Mouse (Mus musculus): ENCODE results near the gene Smc2. TPM values are rescaled to one million over a fixed set of nuclear protein-coding genes. Genes with fewer than 3 reads are reported as not detected.
A peak's percentile ranks its signal among the peaks of the same experiment; 100 is the strongest.
"Not testable (repeated sequence)": the region's sequence is repeated elsewhere in the genome, so short reads cannot be mapped to it uniquely, and the experiment has no call there.

Gene Smc2
- total and polyA plus RNA-seq, 2 experiments from 2014 or later = 28.4 to 42.8 TPM

- Histone ChIP-seq H3K27ac (ENCODE audit: low read depth) (peak overlapping the region; percentile 72), H3K36me3 (replicated peaks; ENCODE audit: control insufficient read depth, insufficient read depth, low read length) (peaks cover 14% of the 10 kb centered on the region), H3K9ac (replicated peaks; ENCODE audit: low read depth, low read length) (peak overlapping the region; percentile 65), H3K9me3 (replicated peaks; ENCODE audit: control insufficient read depth, low read length) (no peaks in the 10 kb centered on the region), H3K4me3 (ENCODE audit: low read depth, low read length) (peak overlapping the region; percentile 73), H3K4me1 (ENCODE audit: control insufficient read depth, insufficient read depth) (peaks cover 3% of the 10 kb centered on the region), H3K27me3 (ENCODE audit: control insufficient read depth, insufficient read depth, low read length) (no peaks in the 10 kb centered on the region), H3K4me2 (ENCODE audit: low read depth, low read length) (peak overlapping the region; percentile 87)
- TF ChIP-seq EP300 (IDR thresholded peaks at IDR 0.05; ENCODE audit: low read depth) (no peak), CTCF (IDR thresholded peaks at IDR 0.05; ENCODE audit: low read depth) (no peak)
- ATAC-seq (ENCODE audit: insufficient read depth, low read depth) (peak; percentile 62), DNase-seq (ENCODE audit: low spot score) (no peak)
- under 1% methylated on average over 20 of the region's 20 CpGs for WGBS
Measured at GRCm38 (mm10) chr4:52438371-52438885, 615 bp upstream of the Smc2 start.

- no peaks in the 10 kb centered on the region for H3K27me3 ChIP-seq (ENCODE audit: control insufficient read depth, insufficient read depth, low read length)
- DNase-seq (ENCODE audit: low spot score) = no peak
- H3K27ac ChIP-seq (ENCODE audit: low read depth) = no peak overlapping the region
- H3K36me3 ChIP-seq (replicated peaks; ENCODE audit: control insufficient read depth, insufficient read depth, low read length) = peaks cover 57% of the 10 kb centered on the region
- H3K9me3 ChIP-seq (replicated peaks; ENCODE audit: control insufficient read depth, low read length) = peaks cover 3% of the 10 kb centered on the region; the same call in 1 of the 2 replicates
- no peaks in the 10 kb centered on the region for H3K4me1 ChIP-seq (ENCODE audit: control insufficient read depth, insufficient read depth)
- H3K4me3 ChIP-seq (ENCODE audit: low read depth, low read length) = no peak overlapping the region
- ATAC-seq (ENCODE audit: insufficient read depth, low read depth) = no peak
- H3K9ac ChIP-seq (replicated peaks; ENCODE audit: low read depth, low read length) = no peak overlapping the region
- peak; percentile 42 for TF ChIP-seq CTCF (IDR thresholded peaks at IDR 0.05; ENCODE audit: low read depth)
- TF ChIP-seq EP300 (IDR thresholded peaks at IDR 0.05; ENCODE audit: low read depth) = no peak
- 95% methylated on average over 1 of the region's 1 CpGs for whole genome bisulfite sequencing
- H3K4me2 ChIP-seq (ENCODE audit: low read depth, low read length) = no peak overlapping the region
Measured at GRCm38 (mm10) chr4:52459726-52460125, 20.7 kb downstream of the Smc2 start.

- H3K27ac ChIP-seq (ENCODE audit: low read depth) = no peak overlapping the region
- ATAC-seq (ENCODE audit: insufficient read depth, low read depth) = no peak
- H3K4me1 ChIP-seq (ENCODE audit: control insufficient read depth, insufficient read depth) = no peaks in the 10 kb centered on the region
- H3K27me3 ChIP-seq (ENCODE audit: control insufficient read depth, insufficient read depth, low read length) = no peaks in the 10 kb centered on the region
- no peak overlapping the region for H3K9ac ChIP-seq (replicated peaks; ENCODE audit: low read depth, low read length)
- WGBS = 84% methylated on average over 5 of the region's 5 CpGs
- H3K4me3 ChIP-seq (ENCODE audit: low read depth, low read length) = no peak overlapping the region
- peaks cover 3% of the 10 kb centered on the region; the same call in 1 of the 2 replicates for H3K9me3 ChIP-seq (replicated peaks; ENCODE audit: control insufficient read depth, low read length)
- H3K4me2 ChIP-seq (ENCODE audit: low read depth, low read length) = no peak overlapping the region
- DNase-seq (ENCODE audit: low spot score) = no peak
- peaks cover 49% of the 10 kb centered on the region for H3K36me3 ChIP-seq (replicated peaks; ENCODE audit: control insufficient read depth, insufficient read depth, low read length)
- TF ChIP-seq EP300 (IDR thresholded peaks at IDR 0.05; ENCODE audit: low read depth) = no peak
- TF ChIP-seq CTCF (IDR thresholded peaks at IDR 0.05; ENCODE audit: low read depth) = no peak
Measured at GRCm38 (mm10) chr4:52461321-52461720, 22.3 kb downstream of the Smc2 start.

GRCm38 (mm10) chr4:52473431-52473830 lies 34.4 kb downstream of the Smc2 start:
- no peak overlapping the region for H3K27ac ChIP-seq (ENCODE audit: low read depth)
- no peak for TF ChIP-seq CTCF (IDR thresholded peaks at IDR 0.05; ENCODE audit: low read depth)
- no peak for TF ChIP-seq EP300 (IDR thresholded peaks at IDR 0.05; ENCODE audit: low read depth)
- H3K9me3 ChIP-seq (replicated peaks; ENCODE audit: control insufficient read depth, low read length) = no peaks in the 10 kb centered on the region
- H3K36me3 ChIP-seq (replicated peaks; ENCODE audit: control insufficient read depth, insufficient read depth, low read length) = peaks cover 58% of the 10 kb centered on the region
- H3K4me1 ChIP-seq (ENCODE audit: control insufficient read depth, insufficient read depth) = no peaks in the 10 kb centered on the region
- ATAC-seq (ENCODE audit: insufficient read depth, low read depth) (no peak), DNase-seq (ENCODE audit: low spot score) (no peak)
- no peak overlapping the region for H3K4me3 ChIP-seq (ENCODE audit: low read depth, low read length)
- WGBS = 74% methylated on average over 3 of the region's 3 CpGs
- H3K27me3 ChIP-seq (ENCODE audit: control insufficient read depth, insufficient read depth, low read length) = no peaks in the 10 kb centered on the region
- H3K4me2 ChIP-seq (ENCODE audit: low read depth, low read length) = no peak overlapping the region
- H3K9ac ChIP-seq (replicated peaks; ENCODE audit: low read depth, low read length) = no peak overlapping the region

- H3K9me3 ChIP-seq (replicated peaks; ENCODE audit: control insufficient read depth, low read length) = no peaks in the 10 kb centered on the region
- ATAC-seq (ENCODE audit: insufficient read depth, low read depth) (no peak), DNase-seq (ENCODE audit: low spot score) (no peak)
- H3K4me3 ChIP-seq (ENCODE audit: low read depth, low read length) = no peak overlapping the region
- H3K4me2 ChIP-seq (ENCODE audit: low read depth, low read length) = no peak overlapping the region
- no peaks in the 10 kb centered on the region for H3K4me1 ChIP-seq (ENCODE audit: control insufficient read depth, insufficient read depth)
- 93% methylated on average over 4 of the region's 4 CpGs for WGBS
- no peak for TF ChIP-seq CTCF (IDR thresholded peaks at IDR 0.05; ENCODE audit: low read depth)
- TF ChIP-seq EP300 (IDR thresholded peaks at IDR 0.05; ENCODE audit: low read depth) = no peak
- H3K9ac ChIP-seq (replicated peaks; ENCODE audit: low read depth, low read length) = no peak overlapping the region
- peaks cover 29% of the 10 kb centered on the region for H3K36me3 ChIP-seq (replicated peaks; ENCODE audit: control insufficient read depth, insufficient read depth, low read length)
- H3K27ac ChIP-seq (ENCODE audit: low read depth) = no peak overlapping the region
- H3K27me3 ChIP-seq (ENCODE audit: control insufficient read depth, insufficient read depth, low read length) = no peaks in the 10 kb centered on the region
Measured at GRCm38 (mm10) chr4:52487486-52487885, 48.4 kb downstream of the Smc2 start.

- 88% methylated on average over 10 of the region's 10 CpGs for whole genome bisulfite sequencing
- not testable (repeated sequence) for H3K9ac ChIP-seq (replicated peaks; ENCODE audit: low read depth, low read length); H3K9me3 ChIP-seq (replicated peaks; ENCODE audit: control insufficient read depth, low read length); H3K4me1 ChIP-seq (ENCODE audit: control insufficient read depth, insufficient read depth); H3K36me3 ChIP-seq (replicated peaks; ENCODE audit: control insufficient read depth, insufficient read depth, low read length); ATAC-seq (ENCODE audit: insufficient read depth, low read depth); H3K4me2 ChIP-seq (ENCODE audit: low read depth, low read length); DNase-seq (ENCODE audit: low spot score); H3K4me3 ChIP-seq (ENCODE audit: low read depth, low read length); H3K27ac ChIP-seq (ENCODE audit: low read depth); H3K27me3 ChIP-seq (ENCODE audit: control insufficient read depth, insufficient read depth, low read length)
Measured at GRCm38 (mm10) chr4:52497144-52497543, 58.1 kb downstream of the Smc2 start, which contains the start of gene Vma21-ps. Gene Vma21-ps (minus strand): TSS chr4:52497244.
